Mouse (Mus musculus) heart, embryonic 11.5 days (tissue): ENCODE data around the gene Ints14. TPM values are rescaled to one million over a fixed set of nuclear protein-coding genes. Genes with fewer than 3 reads are reported as not detected.
A peak's percentile ranks its signal among the peaks of the same experiment; 100 is the strongest.

Experiments
- ATAC-seq: fragments of 200-750 bp; cut with Nextera tagmentation; replicated peaks from 2 replicates; pipeline ENCODE4 v1.8.0; 2017; ENCODE audit warnings: moderate library complexity; ENCODE audit not compliant: insufficient number of reproducible peaks, low FRiP score, low TSS enrichment
- H3K27ac ChIP-seq: fragments of 300-500 bp; sonication (generic); 2 replicates; pipeline ENCODE4 v1.5.1; 2014; ENCODE audit warnings: mild to moderate bottlenecking, low read depth, low read length
- H3K27me3 ChIP-seq: fragments of 300-500 bp; sonication (generic); 2 replicates; pipeline ENCODE4 v1.6.1; 2014; ENCODE audit warnings: mild to moderate bottlenecking, low read length, mixed read lengths; ENCODE audit not compliant: control insufficient read depth, insufficient read depth
- H3K36me3 ChIP-seq: fragments of 300-500 bp; sonication (generic); 2 replicates; pipeline ENCODE4 v1.6.1; 2014; ENCODE audit warnings: mild to moderate bottlenecking, low read length, moderate library complexity, mixed read lengths; ENCODE audit not compliant: control insufficient read depth, insufficient read depth
- H3K4me1 ChIP-seq: fragments of 300-500 bp; sonication (generic); 2 replicates; pipeline ENCODE4 v1.6.1; 2014; ENCODE audit warnings: low read length; ENCODE audit not compliant: control insufficient read depth, insufficient read depth
- H3K4me2 ChIP-seq: fragments of 300-500 bp; sonication (generic); 2 replicates; pipeline ENCODE4 v1.6.1; 2014; ENCODE audit warnings: mild to moderate bottlenecking, moderate library complexity
- H3K4me3 ChIP-seq: fragments of 300-500 bp; sonication (generic); 2 replicates; pipeline ENCODE4 v1.5.1; 2014; ENCODE audit warnings: low read depth, low read length
- H3K9ac ChIP-seq: fragments of 300-500 bp; sonication (generic); 2 replicates; pipeline ENCODE4 v1.6.1; 2014; ENCODE audit warnings: mild to moderate bottlenecking, low read depth, low read length, moderate library complexity
- H3K9me3 ChIP-seq: fragments of 300-500 bp; sonication (generic); replicated peaks from 2 replicates; pipeline ENCODE4 v1.6.1; 2016; ENCODE audit warnings: low read length; ENCODE audit not compliant: control insufficient read depth
- WGBS: fragments of 180-500 bp; shearing (Covaris S2); extraction: QIAGEN DNeasy Blood & Tissue Kit; methylation state at CpG from one replicate; pipeline ENCODE4 v1.1.7; 2014; ENCODE audit not compliant: insufficient replicate concordance; 5-methylcytosine and 5-hydroxymethylcytosine counted together
- polyA plus RNA-seq: library from polyadenylated mRNA; unstranded; fragments of >200 nt; fragmentation: Nextera tagmentation; extraction: Ambion mirVana; gene quantifications from 2 replicates; pipeline ENCODE4 v1.2.1, GENCODE M21; 2014

Gene Ints14
- polyA plus RNA-seq, 1 experiment from 2014 or later = 50.6 TPM

GRCm38 (mm10) chr9:64941650-64942049 is 19.1 kb upstream of the Ints14 start:
- Histone ChIP-seq H3K4me2 (no peak overlapping the region), H3K9me3 (no peaks in the 10 kb centered on the region), H3K27me3 (peaks cover 8% of the 10 kb centered on the region; the same call in 1 of the 2 replicates), H3K9ac (no peak overlapping the region), H3K4me3 (no peak overlapping the region), H3K27ac (no peak overlapping the region), H3K4me1 (peaks cover 14% of the 10 kb centered on the region), H3K36me3 (no peaks in the 10 kb centered on the region)
- 73% methylated on average over 4 of the region's 4 CpGs for WGBS
- no peak for ATAC-seq

- no peak overlapping the region for H3K4me3 ChIP-seq
- H3K36me3 ChIP-seq = no peaks in the 10 kb centered on the region
- no peak overlapping the region for H3K27ac ChIP-seq
- no peaks in the 10 kb centered on the region for H3K9me3 ChIP-seq
- no peak for ATAC-seq
- H3K9ac ChIP-seq = no peak overlapping the region
- H3K27me3 ChIP-seq = peaks cover 14% of the 10 kb centered on the region; the same call in 1 of the 2 replicates
- 33% methylated on average over 11 of the region's 11 CpGs for WGBS
- peaks cover 12% of the 10 kb centered on the region for H3K4me1 ChIP-seq
- no peak overlapping the region for H3K4me2 ChIP-seq
Measured at GRCm38 (mm10) chr9:64943997-64944396, 16.7 kb upstream of the Ints14 start.

- no peaks in the 10 kb centered on the region for H3K4me1 ChIP-seq
- H3K4me3 ChIP-seq = no peak overlapping the region
- H3K9me3 ChIP-seq = no peaks in the 10 kb centered on the region
- H3K4me2 ChIP-seq = no peak overlapping the region
- ATAC-seq = no peak
- H3K36me3 ChIP-seq = no peaks in the 10 kb centered on the region
- no peak overlapping the region for H3K27ac ChIP-seq
- H3K27me3 ChIP-seq = peaks cover 25% of the 10 kb centered on the region
- no peak overlapping the region for H3K9ac ChIP-seq
- WGBS = 74% methylated on average over 9 of the region's 9 CpGs
Measured at GRCm38 (mm10) chr9:64947483-64948095, 13.1 kb upstream of the Ints14 start.

GRCm38 (mm10) chr9:64951161-64951657 is 9.5 kb upstream of the Ints14 start, which contains the start of gene Slc24a1:
Gene Slc24a1, minus strand, starts transcription at chr9:64951607.
- H3K27me3 ChIP-seq = peaks cover 26% of the 10 kb centered on the region
- H3K9ac ChIP-seq = no peak within 1 kb of the TSS
- 0 out of 2 replicates have a peak, but pooled peaks cover 2% of the 10 kb centered on the region for H3K9me3 ChIP-seq
- H3K4me3 ChIP-seq = no peak within 1 kb of the TSS
- no peak within 1 kb of the TSS for H3K27ac ChIP-seq
- no peaks in the 10 kb centered on the region for H3K4me1 ChIP-seq
- ATAC-seq = no peak
- no peak within 1 kb of the TSS for H3K4me2 ChIP-seq
- no peaks in the 10 kb centered on the region for H3K36me3 ChIP-seq
- WGBS = 30% methylated on average over 11 of the region's 11 CpGs

- H3K36me3 ChIP-seq = no peaks in the 10 kb centered on the region
- ATAC-seq = no peak
- H3K27ac ChIP-seq = no peak overlapping the region
- WGBS = 16% methylated on average over 5 of the region's 5 CpGs
- H3K27me3 ChIP-seq = peaks cover 24% of the 10 kb centered on the region
- H3K9me3 ChIP-seq = 0 out of 2 replicates have a peak, but pooled peaks cover 2% of the 10 kb centered on the region
- H3K4me2 ChIP-seq = no peak overlapping the region
- no peaks in the 10 kb centered on the region for H3K4me1 ChIP-seq
- H3K9ac ChIP-seq = no peak overlapping the region
- no peak overlapping the region for H3K4me3 ChIP-seq
Measured at GRCm38 (mm10) chr9:64952055-64952454, 8.7 kb upstream of the Ints14 start.

GRCm38 (mm10) chr9:64953190-64953589 is 7.5 kb upstream of the Ints14 start:
- H3K27me3 ChIP-seq = peaks cover 18% of the 10 kb centered on the region
- 0 out of 2 replicates have a peak, but pooled peaks cover 2% of the 10 kb centered on the region for H3K9me3 ChIP-seq
- no peak overlapping the region for H3K27ac ChIP-seq
- no peak for ATAC-seq
- H3K4me3 ChIP-seq = no peak overlapping the region
- no peaks in the 10 kb centered on the region for H3K36me3 ChIP-seq
- H3K4me1 ChIP-seq = no peaks in the 10 kb centered on the region
- H3K9ac ChIP-seq = no peak overlapping the region
- 39% methylated on average over 7 of the region's 7 CpGs for WGBS
- H3K4me2 ChIP-seq = no peak overlapping the region

- H3K4me2 ChIP-seq = peak overlapping the region; percentile 36
- peaks cover under 1% of the 10 kb centered on the region; the same call in 1 of the 2 replicates for H3K4me1 ChIP-seq
- H3K36me3 ChIP-seq = no peaks in the 10 kb centered on the region
- H3K27ac ChIP-seq = peak overlapping the region; percentile 50
- no peak for ATAC-seq
- H3K9ac ChIP-seq = no peak overlapping the region
- H3K27me3 ChIP-seq = peaks cover 13% of the 10 kb centered on the region
- 25% methylated on average over 12 of the region's 12 CpGs for WGBS
- H3K9me3 ChIP-seq = 0 out of 2 replicates have a peak, but pooled peaks cover 2% of the 10 kb centered on the region
- peak overlapping the region; percentile 2; the same call in 1 of the 2 replicates for H3K4me3 ChIP-seq
Measured at GRCm38 (mm10) chr9:64956337-64956736, 4.4 kb upstream of the Ints14 start.

GRCm38 (mm10) chr9:64957276-64957675 is 3.4 kb upstream of the Ints14 start:
- Histone ChIP-seq H3K9ac (no peak overlapping the region), H3K27ac (no peak overlapping the region), H3K9me3 (0 out of 2 replicates have a peak, but pooled peaks cover 2% of the 10 kb centered on the region), H3K27me3 (peaks cover 5% of the 10 kb centered on the region; the same call in 1 of the 2 replicates), H3K4me3 (no peak overlapping the region), H3K4me2 (no peak overlapping the region), H3K4me1 (peaks cover 6% of the 10 kb centered on the region), H3K36me3 (no peaks in the 10 kb centered on the region)
- no peak for ATAC-seq
- 86% methylated on average over 3 of the region's 3 CpGs for WGBS

- under 1% methylated on average over 17 of the region's 17 CpGs for WGBS
- Histone ChIP-seq H3K36me3 (peaks cover 14% of the 10 kb centered on the region), H3K4me3 (peak overlapping the region; percentile 86), H3K9me3 (no peaks in the 10 kb centered on the region), H3K27ac (peak overlapping the region; percentile 90), H3K27me3 (no peaks in the 10 kb centered on the region), H3K9ac (peak overlapping the region; percentile 98), H3K4me2 (peak overlapping the region; percentile 83), H3K4me1 (peaks cover 6% of the 10 kb centered on the region)
- peak; percentile 65 for ATAC-seq
Measured at GRCm38 (mm10) chr9:64960978-64961320, 244 bp downstream of the Ints14 start.
